Mouse (Mus musculus) ES-Bruce4 (cell line): ENCODE results near the gene Faim.

Source experiments
- CTCF ChIP-seq: IDR thresholded peaks from one replicate; pipeline ENCODE4 v1.8.1; 2011; ENCODE audit warnings: low read depth, low read length
- EP300 ChIP-seq: IDR thresholded peaks from 2 replicates; pipeline ENCODE4 v1.6.1; 2011; ENCODE audit warnings: low read depth, low read length; ENCODE audit not compliant: insufficient read depth
- POLR2A ChIP-seq: IDR thresholded peaks from one replicate; pipeline ENCODE4 v1.8.1; 2011; ENCODE audit warnings: low read length; ENCODE audit not compliant: insufficient read depth

DNA sequence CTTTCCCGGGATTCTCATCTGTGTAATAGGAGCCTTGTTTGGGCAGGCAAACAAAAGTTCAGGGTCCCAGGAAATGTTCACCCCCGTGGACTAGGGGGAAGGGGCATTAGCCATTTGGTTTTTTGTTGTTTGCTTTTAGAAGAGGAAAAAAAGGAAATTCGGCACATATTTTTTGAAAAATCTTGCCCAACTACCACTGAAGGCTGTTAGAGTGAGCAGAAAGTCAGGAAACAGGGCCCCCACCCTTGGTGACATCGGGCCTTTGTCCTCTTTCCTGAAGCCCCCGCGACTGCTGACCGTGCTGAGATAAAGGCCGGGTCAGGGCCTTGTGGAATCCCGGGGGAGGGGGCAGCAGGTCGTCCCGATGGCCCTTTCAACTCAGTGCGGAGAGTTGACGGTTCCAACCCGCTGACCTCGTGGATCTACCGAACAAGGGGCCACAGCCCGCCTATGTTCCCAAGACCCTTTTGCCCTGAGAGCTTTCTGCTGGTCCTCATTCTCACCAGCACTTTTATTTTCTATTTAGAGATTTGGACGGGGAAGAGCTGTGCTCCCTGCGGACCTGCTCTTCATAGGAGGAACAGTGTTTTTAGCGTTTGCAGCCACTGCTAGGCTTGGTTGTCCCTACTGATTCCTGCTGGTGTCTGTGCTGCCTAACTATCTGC lies 23.6 kb upstream of the Faim start:
- TF ChIP-seq POLR2A: no peak
- no peak for TF ChIP-seq EP300
- TF ChIP-seq CTCF: no peak
